Mouse (Mus musculus) CH12.LX (cell line): ENCODE results near the gene Inpp5a. TPM values are rescaled to one million over a fixed set of nuclear protein-coding genes. Genes with fewer than 3 reads are reported as not detected.

ENCODE experiments used
- DNase-seq: peaks from one replicate; pipeline ENCODE4 v3.0.0-alpha.2; 2013; ENCODE audit errors: extremely low read depth
- H3K27ac ChIP-seq: 2 replicates; pipeline ENCODE4 v1.5.1; 2012; ENCODE audit warnings: low read depth, mild to moderate bottlenecking, control low read depth, moderate library complexity; ENCODE audit not compliant: insufficient read depth
- H3K27me3 ChIP-seq: replicated peaks from 2 replicates; pipeline ENCODE3; 2012; ENCODE audit warnings: inconsistent platforms
- H3K36me3 ChIP-seq, 2 experiments: replicated peaks in 1 of 2; 2 replicates each; pipeline versions ENCODE3 to v1.6.1; 2012; ENCODE audit warnings: inconsistent platforms in 1 of 2, low read length in 1 of 2, mild to moderate bottlenecking in 1 of 2, mixed read lengths in 1 of 2, moderate library complexity in 1 of 2; ENCODE audit not compliant: control insufficient read depth in 1 of 2, insufficient read depth in 1 of 2
- H3K4me1 ChIP-seq, 2 experiments: 2 replicates each; pipeline ENCODE4 v1.6.1; 2012; ENCODE audit warnings: inconsistent platforms in 1 of 2, moderate library complexity in 1 of 2; ENCODE audit not compliant: insufficient read depth in 2 of 2, control insufficient read depth in 1 of 2
- H3K4me2 ChIP-seq: 2 replicates; pipeline ENCODE4 v1.6.1; 2012; ENCODE audit warnings: low read depth, mild to moderate bottlenecking, control low read depth; ENCODE audit not compliant: poor library complexity, insufficient read depth, severe bottlenecking
- H3K4me3 ChIP-seq, 3 experiments: fragments of 150-350 bp in 1 of 3; sonication (generic) in 1 of 3; replicated peaks in 1 of 3; 2 replicates each; pipeline versions ENCODE3 to v1.5.1; 2011 to 2012; ENCODE audit warnings: low read depth in 2 of 3, low read length in 2 of 3, mild to moderate bottlenecking in 2 of 3, moderate library complexity in 2 of 3, control low read depth in 1 of 3, improper control_type of control experiment in 1 of 3, inconsistent platforms in 1 of 3, mixed read lengths in 1 of 3; ENCODE audit not compliant: poor library complexity in 1 of 3
- H3K79me2 ChIP-seq: replicated peaks from 2 replicates; pipeline ENCODE4 v1.6.1; 2012; ENCODE audit warnings: mild to moderate bottlenecking, moderate library complexity; ENCODE audit not compliant: control insufficient read depth, poor library complexity, insufficient read depth, severe bottlenecking; ENCODE audit errors: extremely low read depth
- H3K9ac ChIP-seq: 2 replicates; pipeline ENCODE4 v1.6.1; 2012; ENCODE audit warnings: low read depth, mild to moderate bottlenecking, control low read depth, moderate library complexity; ENCODE audit not compliant: insufficient read depth
- H3K9me3 ChIP-seq: replicated peaks from 2 replicates; pipeline ENCODE3; 2012; ENCODE audit warnings: low read length, inconsistent platforms, mixed read lengths
- CHD2 ChIP-seq: IDR thresholded peaks from 2 replicates; pipeline ENCODE4 v1.6.1; 2011; ENCODE audit warnings: low read length, improper control_type of control experiment
- CTCF ChIP-seq, 2 experiments: IDR thresholded peaks in 1 of 2; conservative IDR thresholded peaks in 1 of 2; 2 replicates each; pipeline ENCODE4 v1.5.1; 2011 to 2012; ENCODE audit warnings: low read depth in 2 of 2, low read length in 2 of 2, improper control_type of control experiment in 1 of 2, inconsistent platforms in 1 of 2, mild to moderate bottlenecking in 1 of 2, moderate library complexity in 1 of 2
- E2F4 ChIP-seq: IDR thresholded peaks from 2 replicates; pipeline ENCODE4 v1.6.1; 2011; ENCODE audit warnings: low read depth, low read length, improper control_type of control experiment; ENCODE audit not compliant: insufficient replicate concordance
- MAX ChIP-seq: IDR thresholded peaks from 2 replicates; pipeline ENCODE4 v1.6.1; 2011; ENCODE audit warnings: low read length, improper control_type of control experiment
- NELFE ChIP-seq: IDR thresholded peaks from 2 replicates; pipeline ENCODE4 v1.6.1; 2011; ENCODE audit warnings: low read depth, low read length, improper control_type of control experiment
- NRF1 ChIP-seq: IDR thresholded peaks from 2 replicates; pipeline ENCODE4 v1.6.1; 2014; ENCODE audit warnings: low read depth, mild to moderate bottlenecking, inconsistent platforms, low read length, improper control_type of control experiment, moderate library complexity
- UBTF ChIP-seq: IDR thresholded peaks from 2 replicates; pipeline ENCODE4 v1.6.1; 2012; ENCODE audit warnings: low read depth, mild to moderate bottlenecking, inconsistent platforms, low read length, improper control_type of control experiment, moderate library complexity
- ZC3H11A ChIP-seq: IDR thresholded peaks from 2 replicates; pipeline ENCODE4 v1.6.1; 2012; ENCODE audit warnings: low read depth, mild to moderate bottlenecking, inconsistent platforms, low read length, improper control_type of control experiment
- ZKSCAN1 ChIP-seq: IDR thresholded peaks from 2 replicates; pipeline ENCODE4 v1.6.1; 2012; ENCODE audit warnings: low read depth, inconsistent platforms, low read length, improper control_type of control experiment, borderline replicate concordance
- ZMIZ1 ChIP-seq: IDR thresholded peaks from 2 replicates; pipeline ENCODE4 v1.6.1; 2012; ENCODE audit warnings: low read depth, mild to moderate bottlenecking, inconsistent platforms, low read length, improper control_type of control experiment
- dilution Hi-C: fragments of 300-500 bp; cut with MboI; formaldehyde crosslinking; loops from 2 replicates; pipeline ENCODE4 v1.14.3; 2020; ENCODE audit warnings: low sequenced_read_pairs; ENCODE audit not compliant: extremely low pct_unique_long_range_greater_than_20kb, extremely low pct_ligation_motif_present
- in situ Hi-C: fragments of 300-500 bp; cut with MboI; formaldehyde crosslinking; loops from 3 replicates; pipeline ENCODE4 v1.14.3; 2019; ENCODE audit warnings: low sequenced_read_pairs, low pct_ligation_motif_present, low pct_unique_long_range_greater_than_20kb, mixed read lengths
- polyA plus RNA-seq: library from polyadenylated mRNA; unstranded; fragments of >175 nt; gene quantifications from 2 replicates; pipeline ENCODE4 v1.2.1, GENCODE M21; 2012; ENCODE audit warnings: low read depth; ENCODE audit not compliant: insufficient read length
- total RNA-seq, 2 experiments: library from RNA; depleted of rRNA; stranded (reverse); fragments of 300-350 nt in 1 of 2; fragments of >200 nt in 1 of 2; gene quantifications; 2 replicates each; pipeline ENCODE4 v1.2.3; 2012 to 2014

The Inpp5a gene
- total and polyA plus RNA-seq, 3 experiments = 1.7 to 5.4 (median 3.0) TPM

DNA sequence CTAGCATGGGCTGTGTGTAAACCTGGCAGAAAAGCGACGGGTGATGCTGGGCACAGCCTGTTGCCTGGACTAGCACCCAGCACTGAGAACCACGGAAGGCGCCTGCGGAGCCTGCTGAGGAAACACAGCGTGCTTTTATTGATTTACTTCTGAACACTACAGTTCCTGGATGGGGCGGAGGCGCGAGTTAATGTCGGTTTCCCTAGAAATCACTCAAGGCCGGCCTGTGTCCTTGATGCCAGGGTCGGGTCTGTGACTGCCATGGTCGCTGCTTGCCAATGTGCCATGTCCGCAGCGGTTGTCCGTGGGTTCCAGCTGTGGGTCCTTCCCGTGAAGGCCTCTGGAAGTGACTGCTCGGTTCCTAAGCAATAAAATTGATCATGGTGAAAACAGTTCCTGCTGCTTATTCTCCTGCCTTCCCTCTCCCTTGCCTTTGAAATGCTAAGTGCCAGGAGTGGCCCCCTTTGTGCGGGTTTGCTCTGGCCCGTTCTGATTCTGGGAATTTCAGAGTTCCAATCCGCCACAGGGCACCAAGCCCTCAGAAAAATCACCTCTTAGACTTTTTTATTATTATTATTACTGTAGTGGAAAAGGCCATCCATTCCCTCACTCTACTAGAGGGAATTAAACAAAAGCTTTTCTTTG lies 190.5 kb downstream of the Inpp5a start:
- H3K9me3 ChIP-seq = peaks cover 37% of the 10 kb centered on the region
- dilution Hi-C loops = no loop called here
- H3K79me2 ChIP-seq = no peaks in the 10 kb centered on the region
- peaks cover 0 to 34% of the 10 kb centered on the region in 2 experiments for H3K36me3 ChIP-seq
- H3K4me1 ChIP-seq = no peaks in the 10 kb centered on the region
- no peak overlapping the region for H3K4me3 ChIP-seq
- H3K4me2 ChIP-seq = no peak overlapping the region
- H3K9ac ChIP-seq = no peak overlapping the region
- H3K27me3 ChIP-seq = no peaks in the 10 kb centered on the region
- TF ChIP-seq CHD2 (no peak), E2F4 (no peak), MAX (no peak), ZC3H11A (no peak), UBTF (no peak), ZMIZ1 (no peak), NELFE (no peak), CTCF (conservative IDR thresholded peaks at IDR 0.05 in 1 of 2, IDR thresholded peaks at IDR 0.05 in 1 of 2; ENCODE audit: low read depth in 2 of 2, low read length in 2 of 2) (no peak), ZKSCAN1 (no peak)
- in situ Hi-C loops = no loop called here
- DNase-seq = no peak
- H3K27ac ChIP-seq = no peak overlapping the region

- Histone ChIP-seq H3K9ac (no peak overlapping the region), H3K4me3 (no peak overlapping the region), H3K4me1 (no peaks in the 10 kb centered on the region), H3K4me2 (no peak overlapping the region), H3K27ac (no peak overlapping the region), H3K36me3 (peaks cover 0 to 23% of the 10 kb centered on the region in 2 experiments), H3K79me2 (no peaks in the 10 kb centered on the region), H3K9me3 (peaks cover 46% of the 10 kb centered on the region), H3K27me3 (no peaks in the 10 kb centered on the region)
- DNase-seq = no peak
- dilution Hi-C loops (no loop called here), in situ Hi-C loops (no loop called here)
- TF ChIP-seq ZC3H11A (no peak), NELFE (no peak), ZKSCAN1 (no peak), NRF1 (no peak)
Measured at GRCm38 (mm10) chr7:139580851-139581775, 192.2 kb downstream of the Inpp5a start.
